Mouse (Mus musculus): ENCODE measurements around the gene Clint1.

- TF ChIP-seq CTCF (IDR thresholded peaks at IDR 0.05; ENCODE audit: control insufficient read depth, insufficient read depth, low read length), result no peak
- peak; percentile 37; the same call in 1 of the 2 replicates for TF ChIP-seq POLR2A (IDR thresholded peaks at IDR 0.05; ENCODE audit: borderline replicate concordance, control insufficient read depth, low read depth, low read length)
These were observed 103.3 kb downstream of the Clint1 start, which contains the start of gene Thg1l for GRCm38 (mm10) chr11:45955127-45955627.

Measured in bone marrow, adult 2 months (tissue).